Mouse (Mus musculus): ENCODE data around the gene Nnmt. TPM values are rescaled to one million over a fixed set of nuclear protein-coding genes. Genes with fewer than 3 reads are reported as not detected.

Gene Nnmt
- polyA plus RNA-seq, 1 experiment from 2014 or later, result 12.5 TPM

DNA sequence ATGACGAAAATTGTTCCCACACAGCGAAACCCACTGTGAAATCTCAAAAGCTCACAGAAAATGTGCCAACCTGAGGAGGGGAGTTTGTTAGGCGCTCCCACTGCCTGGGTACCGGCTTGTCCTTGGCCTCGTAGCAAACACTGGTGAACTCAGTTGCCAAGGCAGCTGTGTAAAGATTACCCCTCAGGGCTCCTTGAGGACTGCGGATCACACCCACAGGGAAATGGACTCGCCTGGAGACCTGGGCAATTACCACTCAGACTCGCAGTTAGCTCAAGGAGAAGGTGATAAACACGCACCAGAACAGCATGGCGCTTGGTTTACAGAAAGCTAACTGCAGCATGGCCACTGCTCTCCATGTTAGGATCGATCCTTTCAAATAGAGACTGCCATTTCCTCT, 8.0 kb downstream of the Nnmt start:
- H3K9ac ChIP-seq, result no peak overlapping the region
- H3K27ac ChIP-seq, result no peak overlapping the region
- no peak overlapping the region for H3K4me3 ChIP-seq
- H3K4me2 ChIP-seq, result no peak overlapping the region
- ATAC-seq (ENCODE audit: insufficient number of reproducible peaks, low FRiP score, low TSS enrichment, low read depth), result no peak
- no peaks in the 10 kb centered on the region for H3K27me3 ChIP-seq
- 56% methylated on average over 11 of the region's 11 CpGs for WGBS
- no peaks in the 10 kb centered on the region for H3K9me3 ChIP-seq
- no peaks in the 10 kb centered on the region for H3K4me1 ChIP-seq
- no peaks in the 10 kb centered on the region for H3K36me3 ChIP-seq

DNA sequence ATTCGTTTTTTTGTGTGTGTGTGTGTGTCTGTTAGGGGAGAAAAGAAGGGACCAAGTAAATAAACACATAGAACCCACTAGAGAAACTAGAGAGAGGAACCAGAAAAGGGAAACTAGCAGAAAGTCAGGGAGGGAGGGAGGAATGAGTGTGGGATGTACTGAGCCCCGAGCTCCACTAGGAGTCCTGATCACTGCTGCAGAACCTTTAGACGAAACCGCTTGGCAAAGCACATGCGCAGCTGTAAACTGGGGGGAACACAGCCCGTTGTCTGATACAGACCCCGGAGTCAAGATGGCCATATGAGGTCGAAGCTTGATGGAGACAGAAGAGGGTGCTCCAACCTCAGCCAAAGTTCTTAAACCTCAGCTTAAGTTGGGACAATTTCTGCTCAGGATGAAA, 11.0 kb downstream of the Nnmt start:
- H3K27me3 ChIP-seq, result no peaks in the 10 kb centered on the region
- H3K36me3 ChIP-seq, result no peaks in the 10 kb centered on the region
- ATAC-seq (ENCODE audit: insufficient number of reproducible peaks, low FRiP score, low TSS enrichment, low read depth), result no peak
- H3K9me3 ChIP-seq, result no peaks in the 10 kb centered on the region
- no peak overlapping the region for H3K4me2 ChIP-seq
- 64% methylated on average over 8 of the region's 8 CpGs for WGBS
- no peak overlapping the region for H3K9ac ChIP-seq
- H3K4me1 ChIP-seq, result no peaks in the 10 kb centered on the region
- no peak overlapping the region for H3K27ac ChIP-seq
- no peak overlapping the region for H3K4me3 ChIP-seq

DNA sequence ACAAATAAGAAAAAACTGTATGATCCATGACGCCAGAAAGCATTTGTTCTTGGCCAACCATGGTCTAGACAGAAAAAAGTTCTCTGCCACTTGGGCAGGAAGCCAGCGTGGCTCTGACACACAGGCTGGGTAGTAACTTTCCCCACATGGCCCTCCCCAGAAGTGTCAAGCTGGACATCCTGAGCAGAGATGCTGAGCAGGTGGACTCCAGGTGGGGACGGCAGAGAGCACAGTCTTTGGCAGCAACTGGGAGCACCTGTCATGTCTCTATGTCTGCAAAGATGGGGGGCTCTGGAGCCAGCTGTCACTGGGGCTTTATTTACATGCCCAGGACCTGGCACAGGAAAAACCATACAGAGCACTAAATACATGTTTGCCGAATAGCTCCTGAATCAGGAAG, 14.3 kb downstream of the Nnmt start:
- Histone ChIP-seq H3K36me3 (no peaks in the 10 kb centered on the region), H3K9ac (no peak overlapping the region), H3K27ac (no peak overlapping the region), H3K9me3 (no peaks in the 10 kb centered on the region), H3K4me1 (no peaks in the 10 kb centered on the region), H3K4me2 (no peak overlapping the region), H3K4me3 (no peak overlapping the region), H3K27me3 (no peaks in the 10 kb centered on the region)
- WGBS, result 63% methylated on average over 4 of the region's 4 CpGs
- no peak for ATAC-seq (ENCODE audit: insufficient number of reproducible peaks, low FRiP score, low TSS enrichment, low read depth)

DNA sequence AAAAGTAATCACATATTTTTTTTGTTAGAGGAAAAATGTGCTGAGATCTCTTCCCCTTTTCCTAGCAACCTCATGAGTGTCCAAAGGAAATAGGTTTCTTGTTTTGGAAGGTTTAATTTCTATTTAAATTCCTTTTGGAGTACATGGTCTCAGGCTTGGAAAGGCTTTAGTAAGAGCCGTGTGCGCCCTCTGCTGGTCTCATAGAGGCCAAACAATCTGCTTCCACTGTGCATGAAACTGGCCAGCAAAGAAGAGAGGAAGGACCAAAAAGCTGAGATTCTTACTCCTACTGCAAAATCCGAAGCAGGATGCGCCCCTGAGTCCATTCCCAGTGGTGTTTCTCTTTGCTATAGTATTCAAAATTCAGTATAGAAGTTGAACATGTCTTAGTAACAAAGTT, 18.6 kb downstream of the Nnmt start:
- Histone ChIP-seq H3K27me3 (no peaks in the 10 kb centered on the region), H3K4me2 (no peak overlapping the region), H3K4me3 (no peak overlapping the region), H3K36me3 (no peaks in the 10 kb centered on the region), H3K27ac (no peak overlapping the region), H3K9me3 (no peaks in the 10 kb centered on the region), H3K4me1 (no peaks in the 10 kb centered on the region), H3K9ac (no peak overlapping the region)
- no peak for ATAC-seq (ENCODE audit: insufficient number of reproducible peaks, low FRiP score, low TSS enrichment, low read depth)
- 9% methylated on average over 4 of the region's 4 CpGs for WGBS

DNA sequence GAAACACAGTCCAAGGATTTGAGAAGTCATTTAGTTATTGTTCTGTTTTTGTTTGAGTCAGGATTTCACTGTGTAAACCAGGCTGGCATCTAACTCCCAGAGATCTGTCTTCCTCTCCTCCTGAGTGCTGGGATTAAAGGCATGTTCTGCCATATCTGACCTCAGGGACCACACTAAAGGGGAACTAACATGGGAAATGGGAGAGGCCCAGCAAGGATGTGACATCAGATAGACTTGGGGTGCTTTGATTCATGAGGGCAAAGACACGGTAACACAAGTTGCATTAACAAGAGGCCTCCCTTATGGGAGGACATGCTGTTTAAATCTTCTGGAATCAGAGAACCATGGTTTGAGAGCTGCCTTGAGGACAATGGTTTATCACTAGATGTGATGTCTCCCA, 24.1 kb downstream of the Nnmt start:
- Histone ChIP-seq H3K27ac (no peak overlapping the region), H3K36me3 (no peaks in the 10 kb centered on the region), H3K4me2 (no peak overlapping the region), H3K27me3 (no peaks in the 10 kb centered on the region), H3K4me1 (no peaks in the 10 kb centered on the region), H3K9me3 (no peaks in the 10 kb centered on the region), H3K4me3 (no peak overlapping the region), H3K9ac (no peak overlapping the region)
- ATAC-seq (ENCODE audit: insufficient number of reproducible peaks, low FRiP score, low TSS enrichment, low read depth), result no peak
- 85% methylated on average over 1 of the region's 1 CpGs for WGBS

DNA sequence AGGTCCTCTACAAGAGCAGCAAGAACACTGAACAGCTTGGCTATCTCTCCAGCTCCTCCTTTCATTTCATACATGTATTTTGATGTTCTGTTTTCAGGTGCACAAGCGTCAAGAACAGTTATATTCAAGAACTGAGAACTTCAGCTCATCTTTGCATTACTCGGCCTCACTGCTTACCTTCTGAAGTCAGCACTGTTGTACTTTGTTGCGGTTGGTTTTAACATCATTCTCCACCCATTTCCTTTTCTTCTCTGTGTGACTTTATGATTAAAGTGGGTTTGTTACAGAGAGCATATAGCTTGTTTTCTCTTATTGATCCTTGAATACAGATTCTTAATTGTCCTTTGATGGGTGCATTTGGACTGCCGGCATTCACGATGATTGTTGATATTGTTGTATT, 42.6 kb downstream of the Nnmt start:
- Histone ChIP-seq H3K27ac (no peak overlapping the region), H3K9me3 (no peaks in the 10 kb centered on the region), H3K27me3 (no peaks in the 10 kb centered on the region), H3K4me3 (no peak overlapping the region), H3K9ac (no peak overlapping the region), H3K36me3 (no peaks in the 10 kb centered on the region), H3K4me2 (no peak overlapping the region), H3K4me1 (no peaks in the 10 kb centered on the region)
- 85% methylated on average over 5 of the region's 5 CpGs for WGBS
- ATAC-seq (ENCODE audit: insufficient number of reproducible peaks, low FRiP score, low TSS enrichment, low read depth), result no peak

DNA sequence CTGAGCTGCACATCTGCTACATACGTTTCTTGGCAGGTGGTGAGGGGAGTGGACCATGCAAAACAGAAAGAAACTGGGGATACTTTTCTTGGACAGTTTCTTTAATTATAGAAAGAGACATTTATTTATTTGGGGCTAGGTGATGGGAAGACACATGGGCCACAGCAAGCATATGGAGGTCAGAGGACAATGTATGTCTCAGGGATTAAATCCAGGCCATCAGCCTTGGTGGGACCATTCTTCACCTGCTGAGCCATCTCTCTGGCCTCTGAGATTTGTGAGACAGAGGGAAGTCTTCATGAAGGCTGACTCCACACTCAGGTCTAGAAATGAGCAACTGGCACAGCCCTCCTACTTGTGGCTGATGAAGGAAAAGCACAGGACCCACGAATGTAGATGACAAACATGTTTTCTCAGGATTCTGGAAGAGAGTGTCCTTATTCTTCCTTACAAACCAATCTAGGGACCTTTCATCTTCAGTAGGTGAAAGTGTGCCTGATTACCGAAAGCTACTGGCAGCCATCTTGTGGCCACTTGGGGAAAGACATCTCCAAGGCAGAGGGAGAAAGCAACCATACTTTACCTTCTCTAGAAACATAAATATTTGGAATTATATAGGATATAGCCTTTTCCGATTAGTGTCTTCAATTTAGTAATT, 45.3 kb downstream of the Nnmt start:
- Histone ChIP-seq H3K4me3 (no peak overlapping the region), H3K4me2 (no peak overlapping the region), H3K9ac (no peak overlapping the region), H3K36me3 (no peaks in the 10 kb centered on the region), H3K27me3 (no peaks in the 10 kb centered on the region), H3K9me3 (no peaks in the 10 kb centered on the region), H3K4me1 (no peaks in the 10 kb centered on the region), H3K27ac (no peak overlapping the region)
- 26% methylated on average over 4 of the region's 4 CpGs for WGBS
- no peak for ATAC-seq (ENCODE audit: insufficient number of reproducible peaks, low FRiP score, low TSS enrichment, low read depth)

DNA sequence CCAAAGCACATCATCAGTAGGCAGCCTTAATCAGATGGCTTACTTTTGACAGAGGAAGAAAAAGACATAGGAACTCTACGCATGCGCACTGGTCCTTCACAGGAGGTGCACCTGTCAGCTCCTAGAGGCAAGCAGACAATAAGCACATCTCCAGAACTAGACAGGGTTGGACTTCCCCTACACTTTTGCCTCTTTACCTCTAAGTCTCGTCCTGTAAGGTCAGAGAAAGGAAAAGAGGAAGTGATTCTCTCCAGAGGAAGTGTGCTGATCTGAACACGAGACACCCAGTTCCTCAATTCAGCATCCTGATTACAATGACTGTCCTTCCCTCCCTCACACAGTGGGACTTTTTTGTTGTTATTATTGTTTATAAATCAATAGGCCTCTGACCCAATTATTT, 46.3 kb downstream of the Nnmt start:
- Histone ChIP-seq H3K9me3 (no peaks in the 10 kb centered on the region), H3K27ac (no peak overlapping the region), H3K36me3 (no peaks in the 10 kb centered on the region), H3K27me3 (no peaks in the 10 kb centered on the region), H3K4me1 (no peaks in the 10 kb centered on the region), H3K4me2 (no peak overlapping the region), H3K9ac (no peak overlapping the region), H3K4me3 (no peak overlapping the region)
- WGBS, result 75% methylated on average over 4 of the region's 4 CpGs
- no peak for ATAC-seq (ENCODE audit: insufficient number of reproducible peaks, low FRiP score, low TSS enrichment, low read depth)

DNA sequence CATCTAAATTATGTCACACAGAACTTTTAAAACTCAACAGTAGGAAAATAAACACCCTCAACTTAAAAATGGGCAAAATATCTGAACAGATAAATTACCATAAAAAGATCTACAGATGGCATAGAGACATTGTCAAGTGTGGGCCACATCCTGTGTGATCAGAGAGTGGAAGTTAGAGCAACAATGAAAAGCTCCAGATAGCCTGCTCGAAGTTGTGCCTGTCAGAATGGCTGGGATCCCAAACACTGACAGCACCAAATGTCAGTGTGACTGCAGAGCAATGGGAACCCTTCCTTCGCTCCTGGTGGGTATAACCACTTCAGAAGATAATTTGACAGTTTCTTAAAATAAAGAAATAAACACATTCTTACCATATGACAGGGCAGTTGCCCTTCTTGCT, 55.9 kb downstream of the Nnmt start:
- no peaks in the 10 kb centered on the region for H3K36me3 ChIP-seq
- H3K27ac ChIP-seq, result no peak overlapping the region
- no peaks in the 10 kb centered on the region for H3K9me3 ChIP-seq
- no peak overlapping the region for H3K4me2 ChIP-seq
- no peak for ATAC-seq (ENCODE audit: insufficient number of reproducible peaks, low FRiP score, low TSS enrichment, low read depth)
- WGBS, result 76% methylated on average over 2 of the region's 2 CpGs
- no peak overlapping the region for H3K9ac ChIP-seq
- H3K4me3 ChIP-seq, result no peak overlapping the region
- H3K27me3 ChIP-seq, result no peaks in the 10 kb centered on the region
- no peaks in the 10 kb centered on the region for H3K4me1 ChIP-seq

DNA sequence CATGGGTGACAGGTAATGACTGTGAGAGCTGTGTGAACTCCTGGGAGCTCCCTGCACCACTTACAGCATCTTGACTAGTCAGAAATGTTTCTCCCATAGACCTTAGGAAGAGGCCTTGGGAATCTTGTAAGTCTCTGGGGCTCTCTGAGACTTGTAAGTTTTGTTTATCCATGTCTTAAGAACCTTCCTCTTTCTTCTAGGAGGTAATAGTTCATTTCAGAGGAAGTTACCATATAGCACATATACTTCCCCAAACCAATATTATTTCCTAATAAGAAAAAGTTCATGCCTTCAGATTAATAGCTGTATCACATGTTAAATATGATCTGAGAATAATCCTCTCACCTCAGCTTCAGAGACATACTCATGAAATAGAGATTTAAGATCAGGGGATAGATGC, 57.7 kb downstream of the Nnmt start:
- no peak for ATAC-seq (ENCODE audit: insufficient number of reproducible peaks, low FRiP score, low TSS enrichment, low read depth)
- no peaks in the 10 kb centered on the region for H3K4me1 ChIP-seq

More for the DNA sequence above, 57.7 kb downstream of the Nnmt start:
- Histone ChIP-seq H3K36me3 (no peaks in the 10 kb centered on the region), H3K27ac (no peak overlapping the region), H3K27me3 (no peaks in the 10 kb centered on the region), H3K4me2 (no peak overlapping the region), H3K9me3 (no peaks in the 10 kb centered on the region), H3K9ac (no peak overlapping the region), H3K4me3 (no peak overlapping the region)

Other genes starting within 250 kb of the Nnmt start
- 153 and 154 TPM in 2 replicates for gene Rexo2, start 124.5 kb downstream of the Nnmt start, polyA plus RNA-seq (2015; fragmentation: Nextera tagmentation; extraction: Ambion mirVana)
- gene Rbm7, start 109.9 kb downstream of the Nnmt start, polyA plus RNA-seq (2015; fragmentation: Nextera tagmentation; extraction: Ambion mirVana), result 123 and 125 TPM in 2 replicates
- gene Gm5617, start 109.7 kb downstream of the Nnmt start, polyA plus RNA-seq (2015; fragmentation: Nextera tagmentation; extraction: Ambion mirVana), result 27.3 and 31.2 TPM in 2 replicates
- gene Zbtb16, start 231.1 kb upstream of the Nnmt start, polyA plus RNA-seq (2015; fragmentation: Nextera tagmentation; extraction: Ambion mirVana), result 5.7 and 6.3 TPM in 2 replicates

All from limb, embryonic 15.5 days (tissue).